ENCODE assay signal across 14 mouse cellular contexts in genomic region chr16:17252841-17253240, GRCm38 (mm10). TPM values are rescaled to one million over a fixed set of nuclear protein-coding genes. Genes with fewer than 3 reads are reported as not detected.
A peak's percentile ranks its signal among the peaks of the same experiment; 100 is the strongest.
DNase-seq lines count a peak whose midpoint lies in the region; ATAC-seq lines count a peak whose summit lies in the region.
"Had no signal": no experiment of that assay in that cellular context is flagged by ENCODE, and none has a peak within 500 bp of the region (broad histone marks: within the 10 kb centered on the region; RNA-seq: fewer than 3 reads in every experiment).

No protein-coding gene starts in this region.

- 0 out of 2 replicates have a peak, but pooled peaks have one; percentile 31 for ATAC-seq in heart, embryonic 11.5 days (replicated peaks; ENCODE audit: insufficient number of reproducible peaks, low FRiP score, low TSS enrichment)
- no peak for ATAC-seq in midbrain, embryonic 12.5 days (ENCODE audit: low FRiP score, low read depth)
- ATAC-seq in midbrain, embryonic 16.5 days = no peak
- ATAC-seq in inflammation-experienced regulatory T-cells, adult 6 months = no peak

- intact Hi-C loops in heart, postnatal 10 days (cut with DNase I) = no loop called here

- no peak overlapping the region for H3K4me3 ChIP-seq in heart, embryonic 11.5 days (ENCODE audit: low read depth, low read length)
- no peak overlapping the region for H3K4me3 ChIP-seq in midbrain, embryonic 12.5 days
- no peak overlapping the region for H3K4me3 ChIP-seq in midbrain, embryonic 16.5 days (ENCODE audit: low read depth, low read length)
- H3K4me3 ChIP-seq: layer of hippocampus, adult 2 months; left cerebral cortex, adult 2 months; limb, embryonic 15.5 days; midbrain, embryonic 15.5 days had no signal

- no peaks in the 10 kb centered on the region for H3K9me3 ChIP-seq in heart, embryonic 11.5 days (replicated peaks; ENCODE audit: control insufficient read depth, low read length)
- no peaks in the 10 kb centered on the region for H3K9me3 ChIP-seq in midbrain, embryonic 12.5 days
- no peaks in the 10 kb centered on the region for H3K9me3 ChIP-seq in midbrain, embryonic 16.5 days (replicated peaks; ENCODE audit: control insufficient read depth, low read length, poor library complexity, severe bottlenecking)
- H3K9me3 ChIP-seq: limb, embryonic 15.5 days; midbrain, embryonic 15.5 days had no signal

- H3K4me2 ChIP-seq in heart, embryonic 11.5 days = no peak overlapping the region
- no peak overlapping the region for H3K4me2 ChIP-seq in midbrain, embryonic 12.5 days (replicated peaks)
- H3K4me2 ChIP-seq in midbrain, embryonic 16.5 days (ENCODE audit: low read length) = no peak overlapping the region
- H3K4me2 ChIP-seq: limb, embryonic 15.5 days; midbrain, embryonic 15.5 days had no signal

- H3K4me1 ChIP-seq in heart, embryonic 11.5 days (ENCODE audit: control insufficient read depth, insufficient read depth, low read length) = peaks cover 55% of the 10 kb centered on the region
- peaks cover 36% of the 10 kb centered on the region for H3K4me1 ChIP-seq in midbrain, embryonic 12.5 days
- peaks cover 22% of the 10 kb centered on the region for H3K4me1 ChIP-seq in midbrain, embryonic 16.5 days (ENCODE audit: control insufficient read depth, insufficient read depth, low read length)

- no peak overlapping the region for H3K9ac ChIP-seq in heart, embryonic 11.5 days (ENCODE audit: low read depth, low read length)
- H3K9ac ChIP-seq in midbrain, embryonic 12.5 days (replicated peaks) = no peak overlapping the region
- H3K9ac ChIP-seq in midbrain, embryonic 16.5 days (ENCODE audit: low read depth, low read length) = no peak overlapping the region
- H3K9ac ChIP-seq: limb, embryonic 15.5 days; midbrain, embryonic 15.5 days had no signal

- H3K27me3 ChIP-seq in heart, embryonic 11.5 days (ENCODE audit: control insufficient read depth, insufficient read depth, low read length) = no peaks in the 10 kb centered on the region
- H3K27me3 ChIP-seq in midbrain, embryonic 12.5 days = no peaks in the 10 kb centered on the region
- H3K27me3 ChIP-seq in midbrain, embryonic 16.5 days (ENCODE audit: control insufficient read depth, insufficient read depth, low read depth, low read length) = no peaks in the 10 kb centered on the region
- H3K27me3 ChIP-seq: limb, embryonic 15.5 days; midbrain, embryonic 15.5 days had no signal

- DNase-seq in heart, postnatal 10 days = no peak
- peak; percentile 64 for DNase-seq in liver
- no peak for DNase-seq in right cerebral cortex, postnatal 25 days
- DNase-seq: cerebellum, postnatal 10 days; heart, adult 18-20 months had no signal

- no peak overlapping the region for H3K27ac ChIP-seq in heart, embryonic 11.5 days (ENCODE audit: low read depth, low read length)
- 0 out of 2 replicates have a peak overlapping the region, but pooled peaks have one; percentile 16 for H3K27ac ChIP-seq in midbrain, embryonic 12.5 days (replicated peaks)
- H3K27ac ChIP-seq in midbrain, embryonic 16.5 days (ENCODE audit: low read length) = no peak overlapping the region
- H3K27ac ChIP-seq: layer of hippocampus, adult 2 months; left cerebral cortex, adult 2 months; limb, embryonic 15.5 days; macrophage; midbrain, embryonic 15.5 days had no signal

- peaks cover 8% of the 10 kb centered on the region for H3K36me3 ChIP-seq in heart, embryonic 11.5 days (ENCODE audit: control insufficient read depth, insufficient read depth, low read length)
- H3K36me3 ChIP-seq in midbrain, embryonic 12.5 days = peaks cover 24% of the 10 kb centered on the region
- peaks cover 6% of the 10 kb centered on the region for H3K36me3 ChIP-seq in midbrain, embryonic 16.5 days (ENCODE audit: control insufficient read depth, insufficient read depth, low read length)

- WGBS in heart, embryonic 11.5 days (ENCODE audit: insufficient replicate concordance) = 39% methylated on average over 7 of the region's 7 CpGs
- 73% methylated on average over 7 of the region's 7 CpGs for WGBS in midbrain, embryonic 12.5 days
- 75% methylated on average over 7 of the region's 7 CpGs for WGBS in midbrain, embryonic 16.5 days

RNA-seq across cellular contexts. Expression of gene Hic2, which starts 19.5 kb away (rescaled TPM):
- polyA plus RNA-seq in heart, embryonic 11.5 days (2014; fragmentation: Nextera tagmentation; extraction: Ambion mirVana) = 4.5 and 4.8 TPM in 2 replicates
- total RNA-seq in heart, postnatal 10 days (2021) = 1 to 10 TPM; 3.7 to 4.1 TPM
- polyA plus RNA-seq in midbrain, embryonic 12.5 days (2016; fragmentation: Nextera tagmentation; extraction: Ambion mirVana) = 15.3 and 18.6 TPM in 2 replicates
- polyA plus RNA-seq in midbrain, embryonic 16.5 days (2015; fragmentation: Nextera tagmentation; extraction: Ambion mirVana) = 7.6 and 9.5 TPM in 2 replicates
- polyA plus RNA-seq in inflammation-experienced regulatory T-cells, adult 6 months (2017; shearing (Covaris generic)) = 1 to 10 TPM in 1 of 3 experiments, under 1 TPM in 2; 0.72 to 1.8 (median 0.83) TPM

RNA-seq across cellular contexts. Expression of gene Tmem191c, which starts 23.0 kb away (rescaled TPM):
- polyA plus RNA-seq in heart, embryonic 11.5 days (2014; fragmentation: Nextera tagmentation; extraction: Ambion mirVana) = 4.9 and 7.1 TPM in 2 replicates
- total RNA-seq in heart, postnatal 10 days (2021) = 1 to 10 TPM; 5.0 to 5.5 TPM
- 18.4 and 22.8 TPM in 2 replicates for polyA plus RNA-seq in midbrain, embryonic 12.5 days (2016; fragmentation: Nextera tagmentation; extraction: Ambion mirVana)
- 77.9 and 94.8 TPM in 2 replicates for polyA plus RNA-seq in midbrain, embryonic 16.5 days (2015; fragmentation: Nextera tagmentation; extraction: Ambion mirVana)
- 10 to 100 TPM; 16.9 to 42.0 (median 36.2) TPM for polyA plus RNA-seq in inflammation-experienced regulatory T-cells, adult 6 months (2017; shearing (Covaris generic))

RNA-seq across cellular contexts. Expression of gene Rimbp3, which starts 44.4 kb away (rescaled TPM):
- polyA plus RNA-seq in heart, embryonic 11.5 days (2014; fragmentation: Nextera tagmentation; extraction: Ambion mirVana) = 0.04 and 0.34 TPM in 2 replicates
- total RNA-seq in heart, postnatal 10 days (2021) = under 1 TPM; 0.19 to 0.27 TPM
- polyA plus RNA-seq in midbrain, embryonic 12.5 days (2016; fragmentation: Nextera tagmentation; extraction: Ambion mirVana) = 2.3 TPM in 2 replicates
- 2.3 and 2.7 TPM in 2 replicates for polyA plus RNA-seq in midbrain, embryonic 16.5 days (2015; fragmentation: Nextera tagmentation; extraction: Ambion mirVana)
- under 1 TPM in 1 of 3 experiments, not detected in 2; 0.07 TPM for polyA plus RNA-seq in inflammation-experienced regulatory T-cells, adult 6 months (2017; shearing (Covaris generic))
- polyA plus RNA-seq: macrophage had no signal

RNA-seq across cellular contexts. Expression of gene Ube2l3, which starts 50.4 kb away (rescaled TPM):
- 313 and 328 TPM in 2 replicates for polyA plus RNA-seq in heart, embryonic 11.5 days (2014; fragmentation: Nextera tagmentation; extraction: Ambion mirVana)
- 100 to 1,000 TPM; 133 to 137 TPM for total RNA-seq in heart, postnatal 10 days (2021)
- 371 TPM in 2 replicates for polyA plus RNA-seq in midbrain, embryonic 12.5 days (2016; fragmentation: Nextera tagmentation; extraction: Ambion mirVana)
- 264 and 291 TPM in 2 replicates for polyA plus RNA-seq in midbrain, embryonic 16.5 days (2015; fragmentation: Nextera tagmentation; extraction: Ambion mirVana)
- 100 to 1,000 TPM; 241 to 356 (median 330) TPM for polyA plus RNA-seq in inflammation-experienced regulatory T-cells, adult 6 months (2017; shearing (Covaris generic))
